Mouse (Mus musculus): ENCODE measurements around the gene Unc93b1.

DNA sequence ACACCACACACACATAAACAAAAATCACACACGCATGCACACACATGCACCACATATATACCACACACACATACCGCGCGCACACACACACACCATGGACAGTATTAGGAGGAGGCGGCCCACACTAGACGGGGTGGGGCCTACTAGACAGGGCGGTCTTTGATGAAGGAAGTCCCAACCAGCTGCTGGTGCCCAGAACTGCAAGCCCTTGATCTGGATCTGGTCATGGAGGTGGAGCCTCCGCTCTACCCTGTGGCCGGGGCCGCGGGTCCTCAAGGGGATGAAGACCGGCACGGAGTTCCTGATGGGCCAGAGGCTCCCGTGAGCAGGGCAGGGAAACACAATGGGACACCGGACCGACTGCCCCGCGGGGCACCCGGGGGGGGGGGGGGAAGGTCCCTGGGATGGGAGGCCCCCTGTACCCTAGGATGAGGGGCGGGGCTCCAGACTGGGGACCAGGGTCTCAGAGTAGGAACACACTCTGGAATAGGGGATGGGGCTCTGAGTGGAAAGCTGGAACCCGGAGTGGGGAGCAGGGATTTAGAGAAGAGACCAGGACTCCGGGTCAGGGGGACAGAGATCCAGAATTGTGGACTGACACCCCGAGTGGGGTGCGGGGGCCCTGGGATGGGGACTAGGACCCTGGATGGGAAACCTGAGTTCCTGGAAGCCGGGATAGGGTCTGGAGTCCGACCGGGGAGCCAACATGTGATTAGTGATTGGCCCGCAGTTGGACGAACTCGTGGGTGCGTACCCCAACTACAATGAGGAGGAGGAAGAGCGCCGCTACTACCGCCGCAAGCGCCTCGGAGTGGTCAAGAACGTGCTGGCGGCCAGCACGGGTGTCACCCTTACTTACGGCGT is at the start of gene Unc93b1:
- TF ChIP-seq CTCF (IDR thresholded peaks at IDR 0.05) (no peak), EP300 (IDR thresholded peaks at IDR 0.05) (no peak)
